Mouse (Mus musculus) layer of hippocampus, adult 18-20 months (tissue): ENCODE results near the gene Rgl1. TPM values are rescaled to one million over a fixed set of nuclear protein-coding genes. Genes with fewer than 3 reads are reported as not detected.
A peak's percentile ranks its signal among the peaks of the same experiment; 100 is the strongest.

ENCODE experiments used
- DNase-seq, 2 experiments: peaks; one replicate each; pipeline ENCODE4 v3.0.0; 2022; ENCODE audit warnings: low spot score in 2 of 2
- long read RNA-seq: library from polyadenylated mRNA; stranded (forward); transcript quantifications from one replicate; pipeline ENCODE4 v2.0.0, GENCODE M21; 2021
- total RNA-seq, 2 experiments: library from RNA; stranded (reverse); gene quantifications; 2 replicates each; pipeline ENCODE4 v1.2.3; 2021

Rgl1 gene
- total RNA-seq = 100 to 1,000 TPM; 114 to 119 TPM
- long read RNA-seq, full-length matches to known transcripts = 60 of 169 reads
- long read RNA-seq, partial matches to known transcripts = 22 of 169 reads
- long read RNA-seq, other reads (novel, unspliced or antisense) = 87 of 169 reads

DNA sequence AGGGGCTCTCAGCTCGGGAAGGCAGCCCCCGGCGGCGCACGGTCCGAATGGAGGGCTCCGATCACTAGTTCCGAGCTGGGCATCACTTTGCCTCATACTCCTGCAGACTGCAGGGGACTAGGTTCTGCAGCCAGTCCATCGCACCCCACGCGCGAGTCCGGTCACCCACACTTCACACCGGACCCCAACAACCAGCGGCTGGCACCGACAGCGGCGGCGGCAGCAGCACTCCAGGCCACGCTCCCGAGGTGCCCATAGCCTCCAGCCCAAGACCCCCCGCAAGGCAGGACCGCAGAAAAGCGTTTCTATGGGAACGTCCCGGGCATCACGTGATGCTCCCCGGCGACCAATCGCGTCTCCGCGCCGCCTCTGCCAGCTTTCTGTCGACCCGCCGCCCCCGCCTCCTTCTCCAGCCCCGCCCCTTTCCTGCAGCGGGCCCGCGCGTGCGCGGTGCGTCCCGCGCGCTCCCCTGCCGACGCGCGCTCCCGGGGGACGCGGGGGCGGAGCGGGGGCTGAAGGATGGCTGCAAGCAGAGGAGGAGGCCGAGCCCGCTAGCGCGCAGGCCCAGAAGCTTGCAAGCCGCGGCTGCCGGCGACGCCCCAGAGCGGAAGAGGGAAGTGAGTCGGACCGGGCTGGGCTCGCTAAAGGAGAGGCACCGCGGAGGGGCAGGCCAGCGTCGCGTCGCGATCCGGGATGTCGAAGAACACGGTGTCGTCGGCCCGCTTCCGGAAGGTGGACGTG is at the start of gene Rgl1, which contains the start of gene Arpc5:
Gene Rgl1 (minus strand): TSS at position 320 of the 741 bp plus-strand sequence.
Gene Arpc5 (plus strand): TSS at position 511 of the 741 bp plus-strand sequence.
- DNase-seq = peak; percentile 97 to 98

DNA sequence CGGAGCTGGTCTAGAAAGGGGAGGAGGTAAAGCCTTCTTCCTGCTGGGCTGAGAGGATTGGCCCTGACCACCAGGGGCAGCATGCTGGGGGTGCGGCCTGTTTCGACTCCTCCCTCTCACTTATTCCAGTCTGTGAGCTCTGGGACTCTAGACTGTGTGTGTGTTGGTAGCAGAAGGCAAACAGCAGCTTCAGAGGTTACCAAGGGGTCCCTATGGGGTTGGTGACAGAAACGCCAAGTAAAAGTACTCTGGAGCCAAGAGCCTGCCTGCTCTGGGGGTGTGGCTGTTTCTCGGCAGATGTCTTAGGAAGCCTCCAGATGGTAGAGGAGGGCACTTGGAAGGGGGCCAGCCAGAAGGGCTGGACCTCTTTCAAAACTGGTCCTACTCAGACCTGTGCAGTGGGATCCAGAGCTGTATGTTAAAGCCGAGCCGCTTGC is 49.1 kb upstream of the Rgl1 start:
- DNase-seq = peak in 1 of 2 experiments; percentile 34

DNA sequence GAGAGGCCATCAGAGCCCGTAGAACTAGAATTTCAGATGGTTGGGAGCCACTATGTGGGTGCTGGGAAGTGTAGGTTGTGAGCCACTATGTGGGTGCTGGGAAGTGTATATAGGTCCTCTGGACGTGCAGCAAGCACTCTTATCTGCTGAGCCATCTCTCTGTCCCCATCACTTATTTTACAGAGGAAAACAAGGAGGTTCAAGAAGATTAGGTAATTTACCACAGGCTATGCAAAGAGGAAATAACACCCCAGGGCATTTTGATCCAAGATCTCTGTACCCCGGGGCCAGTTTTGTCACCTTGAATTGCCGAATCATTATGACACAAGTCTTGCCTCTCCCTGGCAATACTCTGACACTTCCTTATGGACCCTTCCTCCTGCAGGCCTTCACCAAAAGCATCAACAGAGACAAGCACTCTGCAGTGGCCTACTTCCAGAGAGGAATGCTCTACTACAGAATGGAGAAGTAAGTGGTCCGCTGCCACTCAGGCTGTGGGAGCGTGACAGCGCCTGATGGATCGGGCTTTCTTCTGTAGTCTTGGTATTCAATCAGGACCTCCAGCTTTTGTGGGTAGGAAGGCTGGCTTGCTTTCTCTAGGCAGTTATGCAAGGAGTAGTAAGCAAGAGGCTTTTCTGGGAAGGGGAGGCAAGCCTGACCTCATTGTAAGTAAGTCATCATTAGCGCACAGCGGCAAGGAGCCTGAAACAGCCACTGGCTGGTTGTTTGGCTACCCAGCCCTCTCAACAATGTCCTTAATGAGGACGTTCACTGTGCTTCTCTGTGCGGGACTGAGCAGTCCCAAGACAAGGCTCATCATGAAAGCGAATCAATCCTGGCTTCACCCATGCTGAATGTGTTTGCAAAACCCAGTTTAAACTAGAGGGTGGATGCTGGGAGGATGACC is 44.6 kb upstream of the Rgl1 start:
- DNase-seq = no peak

DNA sequence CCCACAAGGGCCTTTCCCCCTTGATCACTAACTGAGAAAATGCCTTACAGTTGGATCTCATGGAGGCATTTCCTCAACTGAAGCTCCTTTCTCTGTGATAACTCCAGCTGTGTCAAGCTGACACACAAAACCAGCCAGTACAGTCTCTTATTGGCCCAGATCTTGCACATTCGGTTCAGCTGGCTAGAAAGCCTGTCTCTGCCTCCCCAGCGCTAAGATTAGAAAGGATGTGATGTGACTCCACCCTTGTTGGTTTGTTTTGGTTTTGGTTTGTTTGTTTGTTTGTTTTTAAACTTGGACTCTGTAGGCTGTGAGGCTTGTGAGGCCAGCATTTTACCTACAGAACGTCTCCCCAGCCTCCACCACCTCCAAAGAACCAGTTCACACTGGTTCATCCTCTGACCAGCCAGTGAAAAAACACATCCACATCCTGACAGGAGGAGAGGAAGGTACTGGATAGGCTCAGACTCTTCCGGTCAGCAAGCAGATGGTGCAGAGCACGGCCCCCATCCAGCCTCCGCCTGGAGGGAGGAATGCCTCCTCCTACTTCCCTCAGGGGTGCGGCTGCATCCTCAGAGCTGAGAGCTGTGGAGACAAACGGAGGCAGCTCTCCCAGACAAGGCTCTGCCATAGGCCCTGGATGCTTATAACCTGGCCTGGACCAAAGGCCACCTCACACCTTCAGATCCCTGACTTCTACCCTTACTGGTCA is 43.5 kb upstream of the Rgl1 start:
- no peak for DNase-seq

DNA sequence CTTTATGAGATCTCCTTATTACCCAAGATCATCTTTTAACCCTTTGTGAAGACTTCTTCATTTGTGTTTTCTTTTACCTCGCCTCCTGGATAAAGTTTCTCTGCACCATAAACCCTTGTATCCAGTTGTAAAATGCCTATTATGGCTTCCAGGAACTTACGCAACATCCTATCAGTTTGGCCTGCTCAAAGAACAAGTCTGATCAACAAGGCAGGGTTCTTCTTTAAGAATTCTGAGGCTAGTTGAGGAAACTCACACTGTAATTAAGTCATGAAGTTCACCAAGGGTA is 42.2 kb upstream of the Rgl1 start:
- DNase-seq = no peak

DNA sequence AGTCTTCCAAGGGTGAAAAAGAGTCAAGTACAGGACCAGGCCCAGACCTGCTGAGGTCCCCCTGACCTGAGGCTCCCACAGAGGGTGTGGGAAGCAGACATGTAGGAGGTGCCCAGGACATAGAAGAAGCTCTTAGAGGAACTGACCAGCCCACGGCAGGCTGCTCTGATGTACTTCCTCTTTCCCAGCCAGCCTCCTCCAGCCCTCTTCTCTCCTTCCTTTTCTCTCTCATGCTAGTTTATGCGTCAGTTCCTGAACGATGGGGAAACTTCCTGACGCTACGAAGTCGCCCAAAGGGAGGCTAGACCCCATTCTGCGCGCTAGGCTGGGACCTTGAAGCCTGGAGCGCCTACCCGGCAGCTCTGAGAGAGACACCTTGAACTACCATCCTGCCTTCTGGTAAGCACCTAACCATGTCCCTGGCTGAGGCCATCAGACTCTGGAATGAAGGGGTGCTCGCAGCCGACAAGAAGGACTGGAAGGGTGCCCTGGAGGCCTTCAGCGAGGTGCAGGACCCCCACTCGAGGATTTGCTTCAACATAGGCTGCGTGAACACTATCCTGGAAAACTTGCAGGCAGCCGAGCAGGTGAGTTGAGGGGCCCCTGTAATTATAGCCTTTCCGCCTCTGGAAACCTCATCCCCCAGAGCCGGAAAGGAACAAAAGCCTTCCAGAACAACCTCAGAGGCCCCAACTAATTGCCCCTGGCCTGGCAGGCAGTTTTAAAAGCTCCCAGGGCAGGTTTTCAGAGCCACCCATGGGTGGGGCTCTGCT is 41.7 kb upstream of the Rgl1 start:
- DNase-seq = no peak

DNA sequence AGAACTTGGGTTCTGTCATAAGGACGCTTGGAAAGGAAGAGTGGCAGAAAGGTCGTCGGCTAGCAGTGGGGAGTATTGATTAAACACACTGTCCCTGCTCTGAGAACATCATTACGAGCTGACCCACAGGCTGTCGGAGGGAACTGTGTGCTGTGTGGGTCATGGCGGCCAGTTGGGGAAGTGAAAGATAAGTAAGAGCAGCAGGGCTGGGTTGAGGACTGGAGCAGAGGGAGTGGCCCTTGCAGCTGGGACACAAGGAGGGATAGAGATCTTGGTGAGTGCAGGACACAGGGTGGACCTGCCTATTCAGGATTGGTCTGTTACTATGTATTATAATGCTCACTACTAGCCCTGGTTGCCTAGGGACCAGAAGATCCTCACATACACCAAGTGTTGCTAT is 38.8 kb upstream of the Rgl1 start:
- DNase-seq = no peak

DNA sequence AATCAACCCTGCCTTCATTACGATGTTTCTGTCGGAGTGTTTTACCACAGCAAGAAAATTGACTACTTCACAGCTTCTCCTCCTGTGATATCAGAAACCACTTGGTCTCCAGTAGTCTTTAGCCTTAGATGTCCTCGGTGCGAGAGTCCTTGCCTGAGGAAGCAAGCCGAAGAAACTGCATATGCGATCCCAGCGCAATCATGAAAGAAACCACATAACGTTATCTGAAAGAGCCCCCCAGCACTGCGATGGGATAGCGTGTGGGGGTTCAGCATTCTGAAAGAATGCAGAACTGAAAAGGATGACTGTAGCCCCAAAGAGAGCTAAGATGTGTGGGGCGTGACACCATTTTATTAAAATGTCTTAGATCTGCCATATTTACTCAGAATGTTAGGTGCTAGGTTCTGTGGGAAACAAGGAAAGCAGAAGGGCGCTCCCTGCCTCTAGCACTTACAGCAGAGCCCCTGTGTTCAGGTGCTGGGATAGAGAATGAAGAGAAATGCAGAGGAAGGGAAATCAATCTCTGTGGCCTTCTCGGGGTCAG is 34.6 kb upstream of the Rgl1 start:
- no peak for DNase-seq

DNA sequence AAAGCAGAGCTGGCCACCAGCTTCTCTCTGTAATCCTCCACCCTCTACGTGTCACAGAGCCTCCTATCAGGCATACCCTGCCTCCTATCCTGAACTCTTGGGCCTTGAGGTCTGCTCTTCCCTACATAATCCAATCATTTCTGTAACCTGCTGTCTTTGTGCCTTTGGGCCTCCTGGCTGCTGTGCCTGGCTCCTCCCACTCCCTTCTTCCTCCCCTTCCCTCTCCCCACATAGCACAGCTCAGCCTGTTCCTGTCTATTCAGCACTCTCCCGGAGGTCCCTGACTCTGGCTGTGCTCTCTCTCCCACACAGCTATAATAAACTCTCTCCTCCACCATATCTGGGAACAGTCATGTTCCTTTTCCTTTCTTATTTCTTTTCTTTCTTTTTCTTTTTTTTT is 33.7 kb upstream of the Rgl1 start, which contains the start of gene Ncf2:
Gene Ncf2 (plus strand): TSS at position 298 of the 400 bp plus-strand sequence.
- DNase-seq = no peak

DNA sequence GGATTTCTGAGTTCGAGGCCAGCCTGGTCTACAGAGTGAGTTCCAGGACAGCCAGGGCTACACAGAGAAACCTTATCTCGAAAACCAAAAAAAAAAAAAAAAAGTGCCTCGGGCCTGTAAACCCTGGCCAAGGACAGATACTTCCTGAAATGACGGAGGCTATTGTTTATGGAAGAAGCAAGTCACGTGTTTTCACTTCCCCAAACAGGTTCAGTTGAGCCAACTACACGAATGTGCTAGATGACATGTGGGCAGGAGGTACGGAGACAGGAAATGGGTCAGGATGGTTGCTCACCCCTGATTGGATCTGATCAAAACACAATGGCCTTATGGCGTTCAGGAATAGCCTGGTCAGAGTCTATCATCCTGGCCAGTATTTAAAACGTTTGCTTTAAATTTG is 32.0 kb upstream of the Rgl1 start:
- no peak for DNase-seq

DNA sequence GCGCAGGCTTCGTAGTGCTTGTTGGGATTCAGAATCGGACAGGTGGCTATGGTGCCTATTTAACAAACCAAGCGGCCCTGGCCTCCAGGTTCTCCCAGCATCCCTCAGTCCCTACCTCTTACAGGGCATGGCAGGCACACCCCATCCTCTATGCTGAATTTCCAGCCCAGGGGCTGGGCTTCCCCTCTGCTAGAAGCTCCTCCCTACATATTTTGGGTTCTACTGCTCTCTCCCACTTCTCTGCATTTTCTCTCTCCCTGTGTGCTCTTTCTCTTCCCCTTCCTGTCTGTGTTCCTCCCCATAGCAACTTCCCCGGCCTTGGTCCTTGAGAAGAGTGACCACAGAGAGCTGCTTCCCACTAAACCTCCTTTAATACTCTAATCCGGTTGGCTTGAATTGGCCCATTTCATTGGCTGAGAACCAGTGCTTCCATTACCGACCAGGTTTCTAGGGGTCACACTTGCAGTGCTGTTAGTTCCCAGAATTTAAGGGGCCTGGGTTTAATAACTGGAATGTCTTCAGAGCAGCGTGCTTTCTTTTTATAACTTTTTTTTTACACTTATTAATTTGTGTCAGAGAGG is 30.6 kb upstream of the Rgl1 start:
- DNase-seq = no peak

DNA sequence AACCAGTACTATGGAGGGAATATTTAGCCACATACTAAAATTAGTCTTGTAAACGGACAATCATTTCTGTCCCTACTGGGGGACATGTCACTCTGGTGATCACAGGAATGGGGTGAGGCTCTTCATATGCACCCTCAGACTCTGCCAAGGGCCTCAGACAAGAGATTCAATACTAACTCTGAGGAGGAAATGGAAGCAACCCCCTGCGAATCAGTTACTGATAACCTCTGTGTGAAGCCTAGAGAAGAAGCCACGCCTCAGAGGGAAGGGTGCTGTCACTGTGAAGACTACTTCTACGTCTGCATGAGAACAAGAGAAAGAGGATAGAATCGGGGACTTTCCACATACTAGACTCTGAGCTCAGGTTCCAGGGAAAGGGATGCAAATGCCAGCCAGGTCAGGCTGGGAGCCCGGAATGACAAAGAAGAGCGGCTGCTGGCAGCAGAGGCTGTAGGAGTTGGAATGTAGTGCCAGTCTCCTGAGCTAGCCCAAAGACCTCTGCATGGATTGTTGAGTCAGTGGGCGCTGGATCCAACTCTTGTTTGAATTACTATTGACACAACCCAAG is 29.6 kb upstream of the Rgl1 start:
- no peak for DNase-seq

DNA sequence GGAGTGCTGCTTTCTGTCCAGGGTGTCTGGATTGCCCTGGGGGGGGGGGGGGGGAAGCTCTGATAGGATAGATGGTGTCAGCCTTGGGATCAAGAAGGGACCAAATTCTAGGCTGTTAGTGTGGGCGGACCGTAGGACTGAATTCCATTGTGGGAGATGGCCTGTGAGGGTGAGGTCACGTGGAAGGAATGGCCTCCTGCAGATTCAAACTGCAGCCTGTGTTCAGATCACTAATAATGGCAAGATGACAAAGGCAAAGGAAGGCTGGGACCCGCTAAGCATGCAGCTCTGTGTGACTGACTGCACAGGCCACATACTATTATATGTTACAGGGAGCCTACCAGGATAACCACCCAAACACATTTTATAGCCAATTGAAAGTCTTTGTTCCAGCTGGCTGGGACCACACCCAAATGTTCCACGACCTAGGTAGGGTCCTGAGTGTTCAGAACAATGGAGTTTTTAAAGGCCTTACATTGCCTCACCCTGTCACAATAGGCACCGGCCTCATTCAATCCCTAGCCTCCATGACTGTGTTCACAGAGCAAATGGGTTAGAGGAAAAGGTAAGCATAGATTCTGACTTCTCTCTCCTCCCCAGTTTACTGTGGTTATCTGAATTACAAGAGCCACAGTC is 27.5 kb upstream of the Rgl1 start:
- no peak for DNase-seq

DNA sequence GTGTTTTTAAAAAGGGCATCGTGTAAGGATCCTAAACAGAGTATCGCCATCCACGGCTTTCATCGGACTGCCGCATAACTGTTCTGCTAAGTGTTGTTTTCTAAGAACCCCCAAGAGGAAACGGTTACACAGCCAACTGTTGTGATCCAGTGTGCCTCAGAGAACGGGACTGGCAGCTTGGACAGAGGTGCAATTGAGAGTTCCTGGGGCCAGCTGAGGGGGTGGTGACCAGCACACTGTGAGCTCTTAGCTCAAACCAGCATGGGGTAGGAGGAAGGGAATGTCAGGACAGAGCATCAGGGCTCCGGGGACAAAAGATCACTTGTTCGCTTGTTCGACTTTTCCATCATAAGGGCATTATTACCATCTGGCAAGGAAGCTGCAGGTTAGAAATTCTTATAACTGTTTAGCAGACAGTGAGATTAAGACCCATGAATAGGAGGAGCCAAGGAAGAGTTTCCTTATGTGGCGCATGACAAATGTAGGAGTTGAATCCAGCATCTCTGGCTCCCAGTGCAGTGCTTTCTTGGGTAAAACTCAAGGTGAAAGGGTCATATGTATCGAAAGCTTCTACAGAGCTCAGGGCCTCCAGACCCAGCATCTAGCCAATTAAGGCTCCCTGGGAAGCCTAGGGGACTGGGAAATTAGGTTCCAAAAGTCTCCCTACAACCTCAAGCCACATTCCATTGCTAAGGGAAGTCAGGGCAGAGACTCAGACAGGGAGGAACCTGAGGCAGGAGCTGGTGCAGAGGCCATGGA is 26.8 kb upstream of the Rgl1 start:
- DNase-seq = peak in 1 of 2 experiments; percentile 47

DNA sequence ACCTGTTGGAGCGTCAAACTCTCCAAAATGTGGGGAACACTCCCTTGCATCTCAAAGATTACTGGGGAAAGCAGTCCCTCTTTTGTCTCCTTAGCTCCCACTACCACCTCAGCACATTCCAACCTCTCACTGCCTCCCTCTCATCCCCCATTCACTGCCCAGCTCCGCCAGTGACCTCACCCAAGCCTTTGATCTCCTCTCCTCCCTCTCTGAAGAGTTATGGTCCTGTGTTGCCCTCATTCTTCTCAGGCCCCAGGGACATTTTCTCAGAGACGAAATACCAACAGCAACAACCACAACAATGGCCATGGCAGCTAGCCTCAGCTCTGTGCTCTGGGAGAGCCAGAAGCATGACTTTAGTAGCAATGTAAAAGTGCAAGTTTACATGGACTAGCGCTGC is 25.1 kb upstream of the Rgl1 start:
- DNase-seq = no peak

DNA sequence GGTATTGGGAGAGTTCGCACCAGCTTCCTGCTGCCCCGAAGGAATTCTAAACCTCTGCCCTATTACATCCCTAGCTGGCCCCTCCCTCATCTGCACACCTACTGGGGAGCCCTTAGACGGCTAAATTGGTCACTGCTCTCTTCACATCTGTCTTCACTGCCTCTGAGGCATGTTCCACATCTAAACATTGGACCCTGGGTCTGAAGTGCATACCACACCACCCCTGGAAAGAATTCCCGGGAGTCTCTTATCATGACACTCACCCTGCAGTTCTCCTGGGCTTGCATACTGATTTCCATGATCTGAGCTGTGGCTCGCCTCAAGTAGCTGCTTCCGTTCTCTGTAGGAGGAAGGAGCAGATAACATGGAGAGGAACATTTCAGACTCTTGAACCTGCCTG is 24.7 kb upstream of the Rgl1 start:
- no peak for DNase-seq

DNA sequence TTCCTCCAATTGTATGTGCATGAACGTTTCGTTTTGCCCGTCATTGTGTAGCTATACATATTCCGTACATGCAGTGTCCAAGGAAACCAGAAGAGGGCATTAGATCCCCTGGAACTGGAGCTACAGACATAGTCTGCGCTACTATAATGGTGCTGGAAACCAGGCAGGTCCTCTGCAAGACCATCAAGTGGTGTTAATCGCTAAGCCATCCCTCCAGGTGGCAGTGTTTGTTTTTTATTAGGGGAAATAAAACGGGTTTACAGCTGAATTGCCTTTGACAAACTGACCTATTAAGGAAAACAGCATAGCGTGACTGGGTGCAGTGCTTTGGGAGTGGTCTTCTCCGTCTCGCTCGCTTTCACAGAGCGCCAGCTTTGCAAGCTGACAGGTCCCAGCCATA is 24.1 kb upstream of the Rgl1 start:
- peak in 1 of 2 experiments; percentile 44 for DNase-seq

DNA sequence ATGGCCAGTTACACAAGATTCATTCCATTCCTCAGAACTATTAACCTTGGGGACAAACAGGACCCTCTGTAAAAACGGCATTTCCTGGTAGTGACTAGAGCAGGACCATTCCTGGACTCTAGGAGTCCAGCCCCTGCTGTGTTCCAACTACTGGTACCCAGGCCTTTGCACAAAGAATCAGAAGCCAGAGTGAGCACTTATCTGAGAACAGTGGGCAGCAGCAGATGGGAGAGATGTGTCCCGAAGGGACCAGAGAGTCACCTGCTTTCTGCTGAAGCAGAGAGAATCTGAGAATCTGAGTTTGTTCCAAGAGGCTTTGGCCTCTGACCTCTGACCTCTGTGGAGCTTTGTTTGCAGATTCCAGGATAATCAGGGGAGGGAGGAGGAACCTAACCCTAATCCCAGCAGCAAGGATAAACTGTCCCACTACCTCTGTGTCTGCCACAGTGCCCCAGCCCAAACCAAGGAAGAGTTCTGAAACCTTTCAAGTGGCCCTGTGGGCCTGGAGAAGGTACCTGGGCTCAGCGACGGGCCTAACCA is 22.0 kb upstream of the Rgl1 start:
- DNase-seq = no peak
